Mouse (Mus musculus): Measurements from ENCODE around the gene Znrf1. TPM values are rescaled to one million over a fixed set of nuclear protein-coding genes. Genes with fewer than 3 reads are reported as not detected.
A peak's percentile ranks its signal among the peaks of the same experiment; 100 is the strongest.

Znrf1 gene
- polyA plus RNA-seq, 1 experiment from 2014 or later = 64.8 TPM

DNA sequence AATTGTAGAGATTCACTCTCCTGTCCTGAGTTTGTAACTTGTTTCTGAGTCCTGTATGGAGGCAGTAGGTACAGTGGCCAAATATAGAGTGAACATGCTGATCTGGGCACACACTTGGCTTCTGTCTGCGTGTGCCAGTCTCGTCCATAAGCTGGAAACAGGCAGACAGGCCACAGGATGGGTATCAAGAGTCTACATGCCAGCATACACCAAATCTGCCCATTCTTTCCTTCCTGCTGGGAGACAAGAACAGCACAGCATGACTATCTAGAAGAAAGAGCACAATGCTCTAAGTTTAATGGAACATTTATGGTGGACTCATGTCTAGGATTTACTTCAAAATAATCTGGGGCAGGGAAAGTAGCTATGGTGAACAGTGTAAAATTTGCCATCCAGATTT is 59.1 kb downstream of the Znrf1 start:
- H3K4me2 ChIP-seq (ENCODE audit: low read depth) = no peak overlapping the region
- H3K27me3 ChIP-seq (ENCODE audit: control insufficient read depth, insufficient read depth, low read length) = no peaks in the 10 kb centered on the region
- no peak overlapping the region for H3K4me3 ChIP-seq (ENCODE audit: low read depth, low read length)
- H3K4me1 ChIP-seq (ENCODE audit: control insufficient read depth, insufficient read depth, low read length) = peaks cover 14% of the 10 kb centered on the region
- no peaks in the 10 kb centered on the region for H3K36me3 ChIP-seq (ENCODE audit: control insufficient read depth, insufficient read depth, low read length)
- DNase-seq (ENCODE audit: low spot score) (no peak), ATAC-seq (ENCODE audit: insufficient read depth, low FRiP score, low TSS enrichment) (no peak)
- 98% methylated on average over 2 of the region's 2 CpGs for WGBS
- H3K27ac ChIP-seq (ENCODE audit: low read depth, low read length) = no peak overlapping the region
- H3K9ac ChIP-seq (ENCODE audit: low read length) = no peak overlapping the region
- no peaks in the 10 kb centered on the region for H3K9me3 ChIP-seq (ENCODE audit: control insufficient read depth, low read length)

DNA sequence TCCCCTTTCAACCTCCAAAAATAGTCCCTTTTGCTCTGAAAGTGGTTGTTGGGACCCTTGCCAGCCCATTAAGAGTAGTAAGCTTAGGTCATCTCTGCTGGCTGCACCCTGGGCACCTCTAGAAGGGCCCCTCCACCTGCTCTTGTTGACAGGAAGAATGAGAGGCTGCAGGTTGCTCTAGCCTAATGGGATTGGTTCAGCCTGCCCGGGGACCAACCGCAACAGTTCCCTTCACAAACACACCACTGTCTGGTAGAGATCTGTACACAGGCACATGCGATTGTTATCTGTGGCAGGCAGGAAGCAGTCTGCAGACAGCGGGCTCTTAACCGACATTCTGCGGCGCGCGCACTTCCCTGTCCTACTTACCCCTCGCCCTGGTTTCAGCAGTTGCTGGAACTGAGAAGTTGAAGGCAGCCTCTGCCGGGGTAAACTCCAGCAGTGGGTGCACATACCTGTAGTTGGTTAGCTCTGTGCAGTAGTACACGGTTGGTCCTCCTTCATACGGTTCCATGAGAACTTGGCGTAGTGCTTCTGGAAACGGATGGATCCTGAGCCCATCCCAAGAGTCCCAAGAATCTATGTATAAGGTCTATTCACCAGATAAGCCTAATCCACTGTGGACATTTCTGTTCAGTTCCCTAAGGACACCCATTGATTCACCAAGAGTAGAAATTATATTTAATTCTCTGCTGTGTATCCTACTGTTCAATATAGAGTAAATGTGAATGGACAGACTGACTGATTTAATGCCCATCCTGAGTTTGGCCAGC is 60.0 kb downstream of the Znrf1 start:
- DNase-seq (ENCODE audit: low spot score) = no peak
- H3K4me2 ChIP-seq (ENCODE audit: low read depth) = no peak overlapping the region
- no peaks in the 10 kb centered on the region for H3K9me3 ChIP-seq (ENCODE audit: control insufficient read depth, low read length)
- H3K9ac ChIP-seq (ENCODE audit: low read length) = no peak overlapping the region
- no peaks in the 10 kb centered on the region for H3K27me3 ChIP-seq (ENCODE audit: control insufficient read depth, insufficient read depth, low read length)
- H3K36me3 ChIP-seq (ENCODE audit: control insufficient read depth, insufficient read depth, low read length) = no peaks in the 10 kb centered on the region
- H3K27ac ChIP-seq (ENCODE audit: low read depth, low read length) = 0 out of 2 replicates have a peak overlapping the region, but pooled peaks have one; percentile 14
- no peak for ATAC-seq (ENCODE audit: insufficient read depth, low FRiP score, low TSS enrichment)
- H3K4me1 ChIP-seq (ENCODE audit: control insufficient read depth, insufficient read depth, low read length) = peaks cover 14% of the 10 kb centered on the region
- H3K4me3 ChIP-seq (ENCODE audit: low read depth, low read length) = no peak overlapping the region
- 92% methylated on average over 15 of the region's 15 CpGs for WGBS

DNA sequence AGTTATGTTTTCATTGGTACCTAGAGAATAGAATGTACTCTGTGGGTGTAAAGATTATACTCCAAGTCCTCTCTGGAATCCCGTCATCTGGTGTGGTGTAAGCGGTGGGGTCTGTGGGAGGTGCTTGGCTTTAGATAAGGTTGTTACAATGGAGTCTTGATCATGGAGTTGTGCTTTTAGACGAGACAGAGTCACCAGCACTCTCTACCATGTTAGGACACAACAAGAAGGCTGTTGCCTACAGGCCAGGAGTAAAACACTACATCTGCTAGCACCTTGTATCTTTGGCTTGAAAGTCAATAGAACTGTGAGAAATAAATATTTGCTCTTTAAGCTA is 60.6 kb downstream of the Znrf1 start:
- H3K4me1 ChIP-seq (ENCODE audit: control insufficient read depth, insufficient read depth, low read length) = peaks cover 14% of the 10 kb centered on the region
- WGBS = 69% methylated on average over 3 of the region's 3 CpGs

DNA sequence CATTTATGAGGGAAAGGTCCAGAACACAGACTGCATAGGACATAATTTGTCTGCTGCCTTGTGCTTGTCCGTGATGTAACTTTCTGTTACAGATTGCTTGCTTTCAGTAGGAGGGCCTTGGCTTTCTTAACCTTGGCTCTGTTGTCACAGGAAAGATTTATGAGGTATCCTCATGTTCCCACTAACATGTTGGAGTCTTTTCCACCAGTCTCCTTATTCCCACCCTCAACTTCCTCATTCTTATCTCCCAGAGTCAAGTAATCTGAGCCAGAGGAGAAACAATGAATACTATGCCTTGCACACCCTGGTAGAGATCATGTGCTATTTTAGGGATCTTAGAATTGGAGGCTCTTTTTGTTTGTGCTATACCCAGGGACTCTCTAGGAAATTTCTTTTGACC is 61.4 kb downstream of the Znrf1 start:
- Histone ChIP-seq H3K9me3 (ENCODE audit: control insufficient read depth, low read length) (no peaks in the 10 kb centered on the region), H3K4me3 (ENCODE audit: low read depth, low read length) (no peak overlapping the region), H3K36me3 (ENCODE audit: control insufficient read depth, insufficient read depth, low read length) (no peaks in the 10 kb centered on the region), H3K27ac (ENCODE audit: low read depth, low read length) (no peak overlapping the region), H3K4me2 (ENCODE audit: low read depth) (no peak overlapping the region), H3K27me3 (ENCODE audit: control insufficient read depth, insufficient read depth, low read length) (no peaks in the 10 kb centered on the region), H3K9ac (ENCODE audit: low read length) (no peak overlapping the region), H3K4me1 (ENCODE audit: control insufficient read depth, insufficient read depth, low read length) (peaks cover 14% of the 10 kb centered on the region)
- 38% methylated on average over 1 of the region's 1 CpGs for WGBS
- DNase-seq (ENCODE audit: low spot score) = no peak
- ATAC-seq (ENCODE audit: insufficient read depth, low FRiP score, low TSS enrichment) = no peak

More for the DNA sequence above, 60.6 kb downstream of the Znrf1 start:
- DNase-seq (ENCODE audit: low spot score) (no peak), ATAC-seq (ENCODE audit: insufficient read depth, low FRiP score, low TSS enrichment) (no peak)
- Histone ChIP-seq H3K27me3 (ENCODE audit: control insufficient read depth, insufficient read depth, low read length) (no peaks in the 10 kb centered on the region), H3K36me3 (ENCODE audit: control insufficient read depth, insufficient read depth, low read length) (no peaks in the 10 kb centered on the region), H3K9ac (ENCODE audit: low read length) (no peak overlapping the region), H3K27ac (ENCODE audit: low read depth, low read length) (0 out of 2 replicates have a peak overlapping the region, but pooled peaks have one; percentile 14), H3K9me3 (ENCODE audit: control insufficient read depth, low read length) (no peaks in the 10 kb centered on the region), H3K4me3 (ENCODE audit: low read depth, low read length) (no peak overlapping the region), H3K4me2 (ENCODE audit: low read depth) (no peak overlapping the region)

DNA sequence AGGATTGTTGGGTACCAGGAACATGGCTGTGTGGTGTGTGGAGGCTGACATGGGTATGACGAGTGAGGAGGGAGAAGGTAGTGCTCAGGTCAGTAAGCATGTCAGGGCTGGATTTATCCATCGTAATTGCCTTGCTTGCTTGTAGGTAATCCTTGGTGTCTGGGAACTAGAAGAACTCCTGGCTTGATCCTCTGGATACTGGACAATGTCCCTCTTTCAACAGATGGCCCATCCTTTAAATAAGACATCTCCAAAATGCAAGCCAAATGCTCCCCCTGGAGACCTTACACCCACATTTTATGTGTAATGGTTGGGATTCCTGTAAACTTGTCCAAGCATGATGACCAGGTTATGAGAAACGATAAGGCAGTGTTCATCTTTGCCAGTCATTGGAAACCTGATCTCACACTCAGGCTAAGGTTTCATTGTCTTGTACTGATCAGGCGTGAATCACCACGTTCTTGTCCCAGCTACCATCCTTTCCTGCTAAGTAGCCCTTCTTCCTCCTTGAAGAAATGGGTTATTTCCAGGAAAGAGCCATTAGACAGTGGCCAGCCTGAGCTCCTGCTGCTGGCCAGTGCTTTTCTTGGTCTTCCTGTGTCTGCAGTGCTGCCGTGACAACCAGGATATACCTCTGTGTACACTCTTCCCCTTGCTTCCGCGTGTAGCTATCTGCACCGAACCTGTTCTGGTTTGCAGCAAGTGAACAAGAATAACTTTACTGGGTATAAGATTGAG is 64.0 kb downstream of the Znrf1 start:
- Histone ChIP-seq H3K36me3 (ENCODE audit: control insufficient read depth, insufficient read depth, low read length) (no peaks in the 10 kb centered on the region), H3K27me3 (ENCODE audit: control insufficient read depth, insufficient read depth, low read length) (no peaks in the 10 kb centered on the region), H3K9ac (ENCODE audit: low read length) (no peak overlapping the region), H3K4me3 (ENCODE audit: low read depth, low read length) (no peak overlapping the region), H3K4me2 (ENCODE audit: low read depth) (no peak overlapping the region), H3K9me3 (ENCODE audit: control insufficient read depth, low read length) (no peaks in the 10 kb centered on the region), H3K27ac (ENCODE audit: low read depth, low read length) (no peak overlapping the region), H3K4me1 (ENCODE audit: control insufficient read depth, insufficient read depth, low read length) (peaks cover 14% of the 10 kb centered on the region)
- no peak for DNase-seq (ENCODE audit: low spot score)
- ATAC-seq (ENCODE audit: insufficient read depth, low FRiP score, low TSS enrichment) = no peak
- 85% methylated on average over 9 of the region's 9 CpGs for WGBS

DNA sequence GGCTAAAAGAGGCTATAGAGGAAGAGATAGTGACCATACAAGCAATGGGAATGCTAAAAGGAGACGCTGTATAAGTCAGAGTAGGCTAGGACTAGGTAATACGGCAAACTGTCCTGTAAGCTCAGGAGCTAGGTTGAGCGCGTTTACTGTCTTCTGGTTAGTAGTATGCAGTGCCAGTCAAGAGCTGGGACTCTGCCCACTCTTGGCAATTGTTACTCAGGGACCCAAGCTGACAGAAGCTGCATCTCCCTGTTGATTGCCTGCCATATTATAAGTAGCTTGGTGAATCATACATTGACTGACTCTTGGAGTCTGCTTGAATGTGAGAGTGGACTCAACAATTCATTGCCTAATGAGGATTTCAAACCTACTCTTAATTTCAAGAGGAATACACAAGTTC is 66.2 kb downstream of the Znrf1 start:
- no peak overlapping the region for H3K9ac ChIP-seq (ENCODE audit: low read length)
- no peak overlapping the region for H3K4me3 ChIP-seq (ENCODE audit: low read depth, low read length)
- WGBS = 100% methylated on average over 4 of the region's 4 CpGs
- H3K27me3 ChIP-seq (ENCODE audit: control insufficient read depth, insufficient read depth, low read length) = no peaks in the 10 kb centered on the region
- no peaks in the 10 kb centered on the region for H3K9me3 ChIP-seq (ENCODE audit: control insufficient read depth, low read length)
- H3K4me1 ChIP-seq (ENCODE audit: control insufficient read depth, insufficient read depth, low read length) = no peaks in the 10 kb centered on the region
- no peaks in the 10 kb centered on the region for H3K36me3 ChIP-seq (ENCODE audit: control insufficient read depth, insufficient read depth, low read length)
- H3K4me2 ChIP-seq (ENCODE audit: low read depth) = no peak overlapping the region
- DNase-seq (ENCODE audit: low spot score) = no peak
- no peak for ATAC-seq (ENCODE audit: insufficient read depth, low FRiP score, low TSS enrichment)
- no peak overlapping the region for H3K27ac ChIP-seq (ENCODE audit: low read depth, low read length)

DNA sequence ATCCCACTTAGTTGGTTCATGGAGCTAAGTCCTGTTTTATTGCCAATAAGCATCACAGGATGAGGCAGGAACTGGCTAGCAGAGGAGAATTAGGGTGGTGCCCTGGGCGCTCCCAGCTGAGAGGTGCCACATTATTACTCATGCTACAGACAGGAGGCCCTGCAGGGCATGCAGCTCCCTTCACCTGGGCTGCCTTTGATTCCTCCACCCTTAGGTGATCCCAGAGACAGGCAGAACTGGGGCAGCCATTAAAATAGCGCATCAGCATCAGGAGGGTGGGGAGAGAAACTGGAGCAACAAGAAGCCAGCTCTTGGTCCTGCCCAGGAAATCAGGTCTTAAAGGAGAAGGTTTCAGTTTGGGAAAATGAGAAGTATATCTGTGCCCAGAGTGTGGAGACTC is 69.1 kb downstream of the Znrf1 start:
- H3K4me1 ChIP-seq (ENCODE audit: control insufficient read depth, insufficient read depth, low read length) = no peaks in the 10 kb centered on the region
- no peak overlapping the region for H3K27ac ChIP-seq (ENCODE audit: low read depth, low read length)
- ATAC-seq (ENCODE audit: insufficient read depth, low FRiP score, low TSS enrichment) = no peak
- H3K36me3 ChIP-seq (ENCODE audit: control insufficient read depth, insufficient read depth, low read length) = no peaks in the 10 kb centered on the region
- H3K4me2 ChIP-seq (ENCODE audit: low read depth) = no peak overlapping the region
- no peaks in the 10 kb centered on the region for H3K27me3 ChIP-seq (ENCODE audit: control insufficient read depth, insufficient read depth, low read length)
- WGBS = 88% methylated on average over 2 of the region's 2 CpGs
- H3K9me3 ChIP-seq (ENCODE audit: control insufficient read depth, low read length) = no peaks in the 10 kb centered on the region
- DNase-seq (ENCODE audit: low spot score) = no peak
- no peak overlapping the region for H3K9ac ChIP-seq (ENCODE audit: low read length)
- H3K4me3 ChIP-seq (ENCODE audit: low read depth, low read length) = no peak overlapping the region

DNA sequence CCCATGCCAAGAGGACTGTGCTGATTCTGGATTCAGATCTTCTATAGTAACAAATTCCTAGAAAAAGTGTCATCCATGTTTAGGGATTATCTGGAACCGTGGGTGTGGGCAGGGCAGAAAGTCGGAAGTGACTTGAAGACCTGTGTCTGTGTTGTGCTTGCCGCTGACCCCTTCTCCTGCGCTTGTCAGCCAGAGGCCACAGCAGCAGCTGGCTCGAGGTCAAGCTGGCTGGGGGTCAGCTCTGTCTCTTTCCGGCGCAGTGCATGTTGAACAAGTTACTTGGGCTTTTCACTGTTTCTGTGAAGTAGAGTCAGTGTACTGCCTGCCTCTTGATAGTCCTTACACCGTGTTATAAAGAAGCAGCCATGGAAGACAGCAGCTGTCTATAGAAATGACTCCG is 71.1 kb downstream of the Znrf1 start:
- Histone ChIP-seq H3K36me3 (ENCODE audit: control insufficient read depth, insufficient read depth, low read length) (no peaks in the 10 kb centered on the region), H3K4me2 (ENCODE audit: low read depth) (no peak overlapping the region), H3K9ac (ENCODE audit: low read length) (no peak overlapping the region), H3K9me3 (ENCODE audit: control insufficient read depth, low read length) (no peaks in the 10 kb centered on the region), H3K4me3 (ENCODE audit: low read depth, low read length) (no peak overlapping the region), H3K27ac (ENCODE audit: low read depth, low read length) (no peak overlapping the region), H3K27me3 (ENCODE audit: control insufficient read depth, insufficient read depth, low read length) (no peaks in the 10 kb centered on the region), H3K4me1 (ENCODE audit: control insufficient read depth, insufficient read depth, low read length) (no peaks in the 10 kb centered on the region)
- ATAC-seq (ENCODE audit: insufficient read depth, low FRiP score, low TSS enrichment) (no peak), DNase-seq (ENCODE audit: low spot score) (no peak)
- WGBS = 85% methylated on average over 9 of the region's 9 CpGs

DNA sequence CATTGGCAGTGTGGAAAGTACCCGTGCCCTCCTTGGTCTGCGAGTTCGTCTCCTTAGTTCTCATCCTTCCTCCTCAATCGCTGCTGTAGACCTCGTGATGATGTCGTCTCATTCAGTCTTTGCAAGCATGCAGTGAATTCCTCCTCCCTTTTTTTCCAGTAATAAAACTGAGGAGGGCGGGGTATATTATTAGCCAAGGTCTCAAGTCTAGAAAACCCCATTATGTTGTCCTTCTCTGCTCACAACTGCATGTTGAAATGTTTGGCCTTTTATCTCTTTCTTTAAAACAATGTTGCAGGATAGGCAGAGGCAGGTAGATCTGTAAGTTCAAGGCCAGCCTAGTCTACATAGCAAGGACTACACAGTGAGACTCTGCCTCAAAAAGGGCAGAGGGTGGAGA is 71.5 kb downstream of the Znrf1 start:
- Histone ChIP-seq H3K27me3 (ENCODE audit: control insufficient read depth, insufficient read depth, low read length) (no peaks in the 10 kb centered on the region), H3K4me3 (ENCODE audit: low read depth, low read length) (no peak overlapping the region), H3K9ac (ENCODE audit: low read length) (no peak overlapping the region), H3K27ac (ENCODE audit: low read depth, low read length) (no peak overlapping the region), H3K4me2 (ENCODE audit: low read depth) (no peak overlapping the region), H3K36me3 (ENCODE audit: control insufficient read depth, insufficient read depth, low read length) (no peaks in the 10 kb centered on the region), H3K9me3 (ENCODE audit: control insufficient read depth, low read length) (no peaks in the 10 kb centered on the region), H3K4me1 (ENCODE audit: control insufficient read depth, insufficient read depth, low read length) (no peaks in the 10 kb centered on the region)
- WGBS = 90% methylated on average over 7 of the region's 7 CpGs
- no peak for DNase-seq (ENCODE audit: low spot score)
- no peak for ATAC-seq (ENCODE audit: insufficient read depth, low FRiP score, low TSS enrichment)
